Mouse (Mus musculus) CH12.LX (cell line): Measurements from ENCODE around the gene Plpp1. TPM values are rescaled to one million over a fixed set of nuclear protein-coding genes. Genes with fewer than 3 reads are reported as not detected.

Experiments
- DNase-seq: peaks from one replicate; pipeline ENCODE4 v3.0.0-alpha.2; 2013; ENCODE audit errors: extremely low read depth
- H3K27ac ChIP-seq: 2 replicates; pipeline ENCODE4 v1.5.1; 2012; ENCODE audit warnings: low read depth, mild to moderate bottlenecking, control low read depth, moderate library complexity; ENCODE audit not compliant: insufficient read depth
- H3K27me3 ChIP-seq: replicated peaks from 2 replicates; pipeline ENCODE3; 2012; ENCODE audit warnings: inconsistent platforms
- H3K36me3 ChIP-seq, 2 experiments: replicated peaks in 1 of 2; 2 replicates each; pipeline versions ENCODE3 to v1.6.1; 2012; ENCODE audit warnings: inconsistent platforms in 1 of 2, low read length in 1 of 2, mild to moderate bottlenecking in 1 of 2, mixed read lengths in 1 of 2, moderate library complexity in 1 of 2; ENCODE audit not compliant: control insufficient read depth in 1 of 2, insufficient read depth in 1 of 2
- H3K4me1 ChIP-seq, 2 experiments: 2 replicates each; pipeline ENCODE4 v1.6.1; 2012; ENCODE audit warnings: inconsistent platforms in 1 of 2, moderate library complexity in 1 of 2; ENCODE audit not compliant: insufficient read depth in 2 of 2, control insufficient read depth in 1 of 2
- H3K4me2 ChIP-seq: 2 replicates; pipeline ENCODE4 v1.6.1; 2012; ENCODE audit warnings: low read depth, mild to moderate bottlenecking, control low read depth; ENCODE audit not compliant: poor library complexity, insufficient read depth, severe bottlenecking
- H3K4me3 ChIP-seq, 3 experiments: fragments of 150-350 bp in 1 of 3; sonication (generic) in 1 of 3; replicated peaks in 1 of 3; 2 replicates each; pipeline versions ENCODE3 to v1.5.1; 2011 to 2012; ENCODE audit warnings: low read depth in 2 of 3, low read length in 2 of 3, mild to moderate bottlenecking in 2 of 3, moderate library complexity in 2 of 3, control low read depth in 1 of 3, improper control_type of control experiment in 1 of 3, inconsistent platforms in 1 of 3, mixed read lengths in 1 of 3; ENCODE audit not compliant: poor library complexity in 1 of 3
- H3K79me2 ChIP-seq: replicated peaks from 2 replicates; pipeline ENCODE4 v1.6.1; 2012; ENCODE audit warnings: mild to moderate bottlenecking, moderate library complexity; ENCODE audit not compliant: control insufficient read depth, poor library complexity, insufficient read depth, severe bottlenecking; ENCODE audit errors: extremely low read depth
- H3K9ac ChIP-seq: 2 replicates; pipeline ENCODE4 v1.6.1; 2012; ENCODE audit warnings: low read depth, mild to moderate bottlenecking, control low read depth, moderate library complexity; ENCODE audit not compliant: insufficient read depth
- H3K9me3 ChIP-seq: replicated peaks from 2 replicates; pipeline ENCODE3; 2012; ENCODE audit warnings: low read length, inconsistent platforms, mixed read lengths
- BHLHE40 ChIP-seq: IDR thresholded peaks from 2 replicates; pipeline ENCODE4 v1.6.1; 2011; ENCODE audit warnings: mild to moderate bottlenecking, low read depth, low read length, improper control_type of control experiment
- CHD1 ChIP-seq: IDR thresholded peaks from 2 replicates; pipeline ENCODE4 v1.6.1; 2012; ENCODE audit warnings: low read depth, low read length, improper control_type of control experiment, inconsistent platforms
- E2F4 ChIP-seq: IDR thresholded peaks from 2 replicates; pipeline ENCODE4 v1.6.1; 2011; ENCODE audit warnings: low read depth, low read length, improper control_type of control experiment; ENCODE audit not compliant: insufficient replicate concordance
- ELF1 ChIP-seq: IDR thresholded peaks from 2 replicates; pipeline ENCODE4 v1.6.1; 2014; ENCODE audit warnings: low read depth, mild to moderate bottlenecking, inconsistent platforms, low read length, improper control_type of control experiment
- EP300 ChIP-seq: IDR thresholded peaks from 2 replicates; pipeline ENCODE4 v1.6.1; 2011; ENCODE audit warnings: low read length, improper control_type of control experiment
- ETS1 ChIP-seq: conservative IDR thresholded peaks from 2 replicates; pipeline ENCODE4 v1.6.1; 2012; ENCODE audit warnings: low read depth, mild to moderate bottlenecking, inconsistent platforms, low read length, improper control_type of control experiment, moderate library complexity
- IRF4 ChIP-seq: IDR thresholded peaks from 2 replicates; pipeline ENCODE4 v1.6.1; 2014; ENCODE audit warnings: low read depth, mild to moderate bottlenecking, inconsistent platforms, low read length, improper control_type of control experiment
- JUND ChIP-seq: conservative IDR thresholded peaks from 2 replicates; pipeline ENCODE4 v1.6.1; 2011; ENCODE audit warnings: low read depth, low read length, improper control_type of control experiment
- MAX ChIP-seq: IDR thresholded peaks from 2 replicates; pipeline ENCODE4 v1.6.1; 2011; ENCODE audit warnings: low read length, improper control_type of control experiment
- MAZ ChIP-seq: IDR thresholded peaks from 2 replicates; pipeline ENCODE4 v1.6.1; 2012; ENCODE audit warnings: low read depth, mild to moderate bottlenecking, inconsistent platforms, low read length, improper control_type of control experiment, moderate library complexity
- NELFE ChIP-seq: IDR thresholded peaks from 2 replicates; pipeline ENCODE4 v1.6.1; 2011; ENCODE audit warnings: low read depth, low read length, improper control_type of control experiment
- NRF1 ChIP-seq: IDR thresholded peaks from 2 replicates; pipeline ENCODE4 v1.6.1; 2014; ENCODE audit warnings: low read depth, mild to moderate bottlenecking, inconsistent platforms, low read length, improper control_type of control experiment, moderate library complexity
- PAX5 ChIP-seq: IDR thresholded peaks from 2 replicates; pipeline ENCODE4 v1.6.1; 2012; ENCODE audit warnings: low read length, inconsistent platforms, mixed read lengths
- POLR2A ChIP-seq: IDR thresholded peaks from 2 replicates; pipeline ENCODE4 v1.6.1; 2011; ENCODE audit warnings: low read depth, mild to moderate bottlenecking, improper control_type of control experiment, low read length
- RAD21 ChIP-seq: IDR thresholded peaks from 2 replicates; pipeline ENCODE4 v1.6.1; 2011; ENCODE audit warnings: low read depth, mild to moderate bottlenecking, low read length, improper control_type of control experiment, moderate library complexity
- RCOR1 ChIP-seq: conservative IDR thresholded peaks from 2 replicates; pipeline ENCODE4 v1.6.1; 2012; ENCODE audit warnings: low read depth, mild to moderate bottlenecking, inconsistent platforms, low read length, improper control_type of control experiment
- SIN3A ChIP-seq: IDR thresholded peaks from 2 replicates; pipeline ENCODE4 v1.6.1; 2012; ENCODE audit warnings: low read length, improper control_type of control experiment, inconsistent platforms
- SMC3 ChIP-seq: IDR thresholded peaks from 2 replicates; pipeline ENCODE4 v1.6.1; 2011; ENCODE audit warnings: low read depth, low read length, improper control_type of control experiment
- TCF12 ChIP-seq: IDR thresholded peaks from 2 replicates; pipeline ENCODE4 v1.6.1; 2014; ENCODE audit warnings: low read depth, mild to moderate bottlenecking, inconsistent platforms, low read length, improper control_type of control experiment
- UBTF ChIP-seq: IDR thresholded peaks from 2 replicates; pipeline ENCODE4 v1.6.1; 2012; ENCODE audit warnings: low read depth, mild to moderate bottlenecking, inconsistent platforms, low read length, improper control_type of control experiment, moderate library complexity
- USF1 ChIP-seq: IDR thresholded peaks from 2 replicates; pipeline ENCODE4 v1.6.1; 2014; ENCODE audit warnings: low read depth, mild to moderate bottlenecking, inconsistent platforms, low read length, improper control_type of control experiment
- ZC3H11A ChIP-seq: IDR thresholded peaks from 2 replicates; pipeline ENCODE4 v1.6.1; 2012; ENCODE audit warnings: low read depth, mild to moderate bottlenecking, inconsistent platforms, low read length, improper control_type of control experiment
- ZKSCAN1 ChIP-seq: IDR thresholded peaks from 2 replicates; pipeline ENCODE4 v1.6.1; 2012; ENCODE audit warnings: low read depth, inconsistent platforms, low read length, improper control_type of control experiment, borderline replicate concordance
- ZMIZ1 ChIP-seq: IDR thresholded peaks from 2 replicates; pipeline ENCODE4 v1.6.1; 2012; ENCODE audit warnings: low read depth, mild to moderate bottlenecking, inconsistent platforms, low read length, improper control_type of control experiment
- ZNF384 ChIP-seq: IDR thresholded peaks from 2 replicates; pipeline ENCODE4 v1.6.1; 2012; ENCODE audit warnings: low read depth, low read length, improper control_type of control experiment, inconsistent platforms
- dilution Hi-C: fragments of 300-500 bp; cut with MboI; formaldehyde crosslinking; loops from 2 replicates; pipeline ENCODE4 v1.14.3; 2020; ENCODE audit warnings: low sequenced_read_pairs; ENCODE audit not compliant: extremely low pct_unique_long_range_greater_than_20kb, extremely low pct_ligation_motif_present
- in situ Hi-C: fragments of 300-500 bp; cut with MboI; formaldehyde crosslinking; loops from 3 replicates; pipeline ENCODE4 v1.14.3; 2019; ENCODE audit warnings: low sequenced_read_pairs, low pct_ligation_motif_present, low pct_unique_long_range_greater_than_20kb, mixed read lengths
- polyA plus RNA-seq: library from polyadenylated mRNA; unstranded; fragments of >175 nt; gene quantifications from 2 replicates; pipeline ENCODE4 v1.2.1, GENCODE M21; 2012; ENCODE audit warnings: low read depth; ENCODE audit not compliant: insufficient read length
- total RNA-seq, 2 experiments: library from RNA; depleted of rRNA; stranded (reverse); fragments of 300-350 nt in 1 of 2; fragments of >200 nt in 1 of 2; gene quantifications; 2 replicates each; pipeline ENCODE4 v1.2.3; 2012 to 2014

The Plpp1 gene
- total and polyA plus RNA-seq, 3 experiments: 50.2 to 90.9 (median 67.6) TPM

DNA sequence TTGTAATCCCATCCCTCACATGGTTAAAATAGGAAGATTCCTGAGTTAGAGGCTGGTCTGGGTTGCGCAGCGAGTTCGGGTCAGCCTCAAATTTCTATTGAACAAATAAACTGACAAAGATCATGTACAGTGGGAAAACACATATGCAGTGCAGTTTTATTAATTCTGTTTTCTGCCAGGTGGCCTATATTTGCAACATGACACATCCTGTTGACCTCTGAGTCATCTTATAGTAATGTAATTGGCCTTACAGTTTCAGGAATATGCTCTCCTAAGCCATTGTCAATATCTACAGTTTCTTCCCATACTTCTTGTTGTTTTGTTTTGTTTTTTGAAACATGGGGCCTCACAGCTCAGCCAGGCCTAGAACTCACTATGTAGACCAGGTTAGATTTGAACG lies 3.1 kb downstream of the Plpp1 start:
- H3K79me2 ChIP-seq: peaks cover 27% of the 10 kb centered on the region
- no peaks in the 10 kb centered on the region for H3K27me3 ChIP-seq
- peaks cover 6 to 32% of the 10 kb centered on the region in 2 experiments; a peak in 3 of 4 replicates for H3K4me1 ChIP-seq
- H3K4me2 ChIP-seq: peak overlapping the region; percentile 16
- dilution Hi-C loops: no loop called here
- no peak overlapping the region for H3K4me3 ChIP-seq
- no peak overlapping the region for H3K9ac ChIP-seq
- no peak for TF ChIP-seq IRF4
- TF ChIP-seq JUND: no peak
- peaks cover 17 to 37% of the 10 kb centered on the region in 2 experiments for H3K36me3 ChIP-seq
- H3K9me3 ChIP-seq: peaks cover 10% of the 10 kb centered on the region
- no peak for DNase-seq
- in situ Hi-C loops: no loop called here
- H3K27ac ChIP-seq: no peak overlapping the region

- no peak overlapping the region for H3K4me3 ChIP-seq
- H3K36me3 ChIP-seq: peaks cover 17 to 38% of the 10 kb centered on the region in 2 experiments
- dilution Hi-C loops: no loop called here
- H3K4me1 ChIP-seq: peaks cover 4 to 38% of the 10 kb centered on the region in 2 experiments; a peak in 3 of 4 replicates
- H3K4me2 ChIP-seq: no peak overlapping the region
- TF ChIP-seq RAD21: no peak
- TF ChIP-seq SMC3: no peak
- no peak for TF ChIP-seq TCF12
- no peak for TF ChIP-seq POLR2A
- H3K9ac ChIP-seq: no peak overlapping the region
- no peak for DNase-seq
- peaks cover 10% of the 10 kb centered on the region for H3K9me3 ChIP-seq
- no peak overlapping the region; the same call in 1 of the 2 replicates for H3K27ac ChIP-seq
- H3K27me3 ChIP-seq: no peaks in the 10 kb centered on the region
- peaks cover 30% of the 10 kb centered on the region for H3K79me2 ChIP-seq
- in situ Hi-C loops: no loop called here
Observed at GRCm38 (mm10) chr13:112805529-112805928, 4.9 kb downstream of the Plpp1 start.

GRCm38 (mm10) chr13:112807936-112808667 lies 7.5 kb downstream of the Plpp1 start:
- Histone ChIP-seq H3K4me2 (no peak overlapping the region), H3K9ac (no peak overlapping the region), H3K27ac (no peak overlapping the region), H3K27me3 (no peaks in the 10 kb centered on the region), H3K4me3 (no peak overlapping the region), H3K9me3 (peaks cover 10% of the 10 kb centered on the region), H3K36me3 (peaks cover 19 to 55% of the 10 kb centered on the region in 2 experiments), H3K4me1 (peaks cover 7 to 54% of the 10 kb centered on the region in 2 experiments), H3K79me2 (peaks cover 26% of the 10 kb centered on the region)
- in situ Hi-C loops (no loop called here), dilution Hi-C loops (no loop called here)
- DNase-seq: no peak
- no peak for TF ChIP-seq NRF1
- TF ChIP-seq USF1: no peak
- no peak for TF ChIP-seq EP300
- no peak for TF ChIP-seq UBTF
- no peak for TF ChIP-seq ETS1
- TF ChIP-seq SIN3A: no peak
- TF ChIP-seq NELFE: no peak
- no peak for TF ChIP-seq ELF1
- no peak for TF ChIP-seq MAX
- TF ChIP-seq ZNF384: no peak
- TF ChIP-seq CHD1: no peak
- TF ChIP-seq RCOR1: no peak
- TF ChIP-seq MAZ: no peak
- no peak for TF ChIP-seq ZC3H11A
- TF ChIP-seq E2F4: no peak
- no peak for TF ChIP-seq ZKSCAN1
- no peak for TF ChIP-seq PAX5
- no peak for TF ChIP-seq ZMIZ1
- TF ChIP-seq POLR2A: no peak
- no peak for TF ChIP-seq BHLHE40
